Mouse (Mus musculus) lung, postnatal 0 days (tissue): ENCODE results near the gene Brd3. TPM values are rescaled to one million over a fixed set of nuclear protein-coding genes. Genes with fewer than 3 reads are reported as not detected.

Source experiments
- ATAC-seq: fragments of 200-750 bp; cut with Nextera tagmentation; 2 replicates; pipeline ENCODE4 v1.8.0; 2017; ENCODE audit warnings: moderate library complexity
- DNase-seq: peaks from one replicate; pipeline ENCODE4 v3.0.0-alpha.2; 2016; ENCODE audit warnings: low spot score
- H3K27ac ChIP-seq: fragments of 300-500 bp; sonication (generic); 2 replicates; pipeline ENCODE4 v1.5.1; 2014; ENCODE audit warnings: antibody characterized with exemption, mild to moderate bottlenecking, low read length, mixed read lengths
- H3K27me3 ChIP-seq: fragments of 300-500 bp; sonication (generic); replicated peaks from 2 replicates; pipeline ENCODE4 v1.6.1; 2014; ENCODE audit warnings: low read length, mixed read lengths; ENCODE audit not compliant: insufficient read depth
- H3K36me3 ChIP-seq: fragments of 300-500 bp; sonication (generic); 2 replicates; pipeline ENCODE4 v1.6.1; 2014; ENCODE audit warnings: low read length, mixed read lengths; ENCODE audit not compliant: insufficient read depth
- H3K4me1 ChIP-seq: fragments of 300-500 bp; sonication (generic); 2 replicates; pipeline ENCODE4 v1.6.1; 2014; ENCODE audit warnings: antibody characterized with exemption, low read depth, low read length, mixed read lengths; ENCODE audit not compliant: insufficient read depth
- H3K4me2 ChIP-seq: fragments of 300-500 bp; sonication (generic); replicated peaks from 2 replicates; pipeline ENCODE4 v1.6.1; 2014; ENCODE audit warnings: low read depth, mild to moderate bottlenecking, low read length, moderate library complexity, mixed read lengths
- H3K4me3 ChIP-seq: fragments of 300-500 bp; sonication (generic); 2 replicates; pipeline ENCODE4 v1.5.1; 2014; ENCODE audit warnings: low read depth, low read length
- H3K9ac ChIP-seq: fragments of 300-500 bp; sonication (generic); replicated peaks from 2 replicates; pipeline ENCODE4 v1.6.1; 2014; ENCODE audit warnings: low read depth, mild to moderate bottlenecking
- H3K9me3 ChIP-seq: fragments of 300-500 bp; sonication (generic); 2 replicates; pipeline ENCODE4 v1.6.1; 2016; ENCODE audit warnings: low read length, mixed read lengths
- CTCF ChIP-seq: IDR thresholded peaks from 2 replicates; pipeline ENCODE4 v1.5.1; 2016; ENCODE audit warnings: antibody characterized with exemption, mild to moderate bottlenecking
- EP300 ChIP-seq: IDR thresholded peaks from 2 replicates; pipeline ENCODE4 v1.6.1; 2016; ENCODE audit warnings: antibody characterized with exemption, mild to moderate bottlenecking, control low read depth
- WGBS: fragments of 180-500 bp; shearing (Covaris S2); extraction: QIAGEN DNeasy Blood & Tissue Kit; methylation state at CpG from one replicate; pipeline ENCODE4 v1.1.7; 2014; 5-methylcytosine and 5-hydroxymethylcytosine counted together
- polyA plus RNA-seq: library from polyadenylated mRNA; unstranded; fragments of >200 nt; fragmentation: Nextera tagmentation; extraction: Ambion mirVana; gene quantifications from 2 replicates; pipeline ENCODE4 v1.2.1, GENCODE M21; 2015

Gene Brd3
- polyA plus RNA-seq: 44.9 and 47.5 TPM in 2 replicates

- no peak within 1 kb of the TSS for H3K27ac ChIP-seq
- H3K4me2 ChIP-seq: no peak within 1 kb of the TSS
- TF ChIP-seq CTCF: no peak
- no peak for TF ChIP-seq EP300
- H3K9me3 ChIP-seq: no peaks in the 10 kb centered on the region
- ATAC-seq (no peak), DNase-seq (no peak)
- H3K27me3 ChIP-seq: no peaks in the 10 kb centered on the region
- no peak within 1 kb of the TSS for H3K9ac ChIP-seq
- no peaks in the 10 kb centered on the region for H3K36me3 ChIP-seq
- 70% methylated on average over 4 of the region's 4 CpGs for WGBS
- 0 out of 2 replicates have a peak, but pooled peaks cover 6% of the 10 kb centered on the region for H3K4me1 ChIP-seq
- no peak within 1 kb of the TSS for H3K4me3 ChIP-seq
Observed at GRCm38 (mm10) chr2:27507562-27507961, at the start of gene Brd3. TSS of gene Brd3 (minus strand) at chr2:27507662.

- 78% methylated on average over 6 of the region's 6 CpGs for WGBS
- ATAC-seq (no peak), DNase-seq (no peak)
- Histone ChIP-seq H3K9ac (no peak overlapping the region), H3K9me3 (no peaks in the 10 kb centered on the region), H3K27me3 (no peaks in the 10 kb centered on the region), H3K27ac (no peak overlapping the region), H3K4me1 (no peaks in the 10 kb centered on the region), H3K4me3 (no peak overlapping the region), H3K4me2 (no peak overlapping the region), H3K36me3 (no peaks in the 10 kb centered on the region)
- no peak for TF ChIP-seq CTCF
- no peak for TF ChIP-seq EP300
Observed at GRCm38 (mm10) chr2:27556921-27557320, 49.5 kb upstream of the Brd3 start.

- H3K9me3 ChIP-seq: no peaks in the 10 kb centered on the region
- no peaks in the 10 kb centered on the region for H3K36me3 ChIP-seq
- H3K4me1 ChIP-seq: no peaks in the 10 kb centered on the region
- H3K4me3 ChIP-seq: no peak overlapping the region
- H3K27me3 ChIP-seq: no peaks in the 10 kb centered on the region
- 40% methylated on average over 9 of the region's 9 CpGs for WGBS
- no peak overlapping the region for H3K9ac ChIP-seq
- no peak for TF ChIP-seq CTCF
- no peak for TF ChIP-seq EP300
- ATAC-seq: peak; percentile 86
- DNase-seq: peak; percentile 60
- H3K4me2 ChIP-seq: no peak overlapping the region
- H3K27ac ChIP-seq: peak overlapping the region; percentile 40; the same call in 1 of the 2 replicates
Observed at GRCm38 (mm10) chr2:27554308-27554707, 46.8 kb upstream of the Brd3 start.

DNA sequence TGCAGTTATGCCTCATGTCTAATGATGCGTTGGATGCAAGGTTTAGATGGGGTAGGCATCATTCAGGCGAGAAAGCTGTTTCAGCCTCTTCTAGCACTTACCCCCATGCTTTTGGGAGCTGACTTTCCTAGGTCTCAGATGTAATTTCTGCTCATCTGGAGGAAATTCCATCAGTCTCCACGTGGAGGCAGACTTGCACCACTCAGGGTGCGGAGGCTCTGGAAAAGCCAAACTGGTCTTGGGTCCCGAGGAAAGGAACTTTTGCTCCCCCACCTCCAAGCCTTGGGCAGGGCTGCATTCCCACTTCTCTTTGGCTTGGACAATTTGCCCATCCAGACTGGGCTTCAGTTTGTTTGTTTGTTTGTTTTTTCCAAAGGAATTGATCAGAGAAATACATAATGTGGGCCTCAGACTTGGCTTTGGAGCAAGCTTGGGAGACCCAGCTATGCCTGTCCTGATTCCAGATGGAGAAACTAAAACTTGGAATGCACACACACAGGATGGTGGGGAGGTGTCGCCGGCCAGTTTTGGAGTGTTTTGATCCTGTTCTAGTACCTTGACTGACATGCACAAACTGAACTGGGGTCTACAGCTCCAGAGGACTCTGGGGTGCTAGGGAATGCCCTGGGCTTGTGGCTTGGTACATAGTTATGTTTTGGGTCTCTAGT is 45.3 kb upstream of the Brd3 start:
- DNase-seq: peak; percentile 80
- H3K9me3 ChIP-seq: no peaks in the 10 kb centered on the region
- H3K4me3 ChIP-seq: no peak overlapping the region
- no peak overlapping the region for H3K9ac ChIP-seq
- peak; percentile 98 for TF ChIP-seq CTCF
- TF ChIP-seq EP300: no peak
- no peak overlapping the region for H3K27ac ChIP-seq
- peak; percentile 12; the same call in 1 of the 2 replicates for ATAC-seq
- H3K27me3 ChIP-seq: no peaks in the 10 kb centered on the region
- no peaks in the 10 kb centered on the region for H3K36me3 ChIP-seq
- no peaks in the 10 kb centered on the region for H3K4me1 ChIP-seq
- WGBS: 12% methylated on average over 7 of the region's 7 CpGs
- H3K4me2 ChIP-seq: no peak overlapping the region

DNA sequence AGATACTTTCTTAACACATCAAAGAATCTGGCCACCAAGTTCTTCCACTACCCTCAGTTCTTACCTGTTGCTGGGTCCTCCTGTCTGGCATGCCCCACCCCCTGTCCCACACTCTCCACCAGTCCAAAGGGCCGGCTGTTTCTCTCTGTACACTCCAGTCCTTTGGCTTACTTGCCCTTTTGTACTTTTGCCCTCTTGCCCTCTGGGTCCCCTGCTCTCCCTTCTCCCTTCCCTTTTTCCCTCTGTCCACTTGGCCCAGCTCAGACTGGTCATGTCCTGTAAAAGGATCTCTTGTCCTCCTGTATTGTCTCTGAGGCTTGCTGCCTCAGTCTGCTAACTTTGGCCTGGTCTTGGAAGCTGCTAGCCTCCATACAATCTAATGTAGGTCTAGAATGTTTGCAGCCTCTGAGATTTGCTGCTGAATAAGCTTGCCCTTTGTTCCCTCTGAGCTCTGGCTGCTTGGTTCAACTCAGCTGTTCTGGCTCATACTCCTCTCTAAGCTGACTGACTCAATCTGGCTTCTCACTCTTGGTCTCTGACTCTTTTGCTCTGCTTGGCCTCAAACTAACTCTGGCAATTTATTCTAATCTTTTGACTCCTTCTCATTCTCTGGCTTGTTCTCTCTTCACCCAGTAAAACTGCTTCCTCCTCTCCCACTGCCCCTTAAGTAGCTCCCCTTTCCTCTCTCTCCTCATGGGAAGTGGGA is 41.4 kb upstream of the Brd3 start:
- ATAC-seq (no peak), DNase-seq (no peak)
- H3K9ac ChIP-seq: no peak overlapping the region
- no peak for TF ChIP-seq EP300
- no peak for TF ChIP-seq CTCF
- WGBS: 57% methylated on average over 1 of the region's 1 CpGs
- H3K4me1 ChIP-seq: no peaks in the 10 kb centered on the region
- H3K9me3 ChIP-seq: no peaks in the 10 kb centered on the region
- no peak overlapping the region for H3K4me3 ChIP-seq
- H3K27me3 ChIP-seq: no peaks in the 10 kb centered on the region
- H3K4me2 ChIP-seq: no peak overlapping the region
- H3K27ac ChIP-seq: no peak overlapping the region
- H3K36me3 ChIP-seq: no peaks in the 10 kb centered on the region

DNA sequence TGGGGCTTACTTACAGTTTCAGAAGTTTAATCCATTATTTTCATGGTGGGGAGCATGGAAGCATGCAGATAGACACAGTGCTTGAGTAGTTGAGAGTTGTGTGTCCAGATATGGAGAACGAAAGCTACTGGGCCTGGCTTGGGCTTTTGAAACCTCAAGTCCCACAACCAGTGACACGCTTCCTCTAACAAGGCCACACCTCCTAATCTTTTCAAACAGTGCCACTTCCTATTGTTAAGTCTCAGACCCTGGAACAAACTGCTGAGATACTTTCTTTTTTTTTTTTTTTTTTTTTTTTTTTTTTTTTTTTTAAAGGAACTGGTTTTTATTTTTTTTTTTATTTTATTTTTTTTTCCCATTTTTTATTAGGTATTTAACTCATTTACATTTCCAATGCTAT is 40.5 kb upstream of the Brd3 start:
- no peak for DNase-seq
- Histone ChIP-seq H3K27ac (no peak overlapping the region), H3K36me3 (no peaks in the 10 kb centered on the region), H3K4me3 (no peak overlapping the region), H3K4me1 (no peaks in the 10 kb centered on the region), H3K9me3 (no peaks in the 10 kb centered on the region), H3K27me3 (no peaks in the 10 kb centered on the region), H3K4me2 (no peak overlapping the region), H3K9ac (no peak overlapping the region)
- TF ChIP-seq EP300 (no peak), CTCF (no peak)
- no peak for ATAC-seq
- 88% methylated on average over 2 of the region's 2 CpGs for WGBS
